Mouse (Mus musculus) cerebellum, adult 2 months (tissue): Measurements from ENCODE around the gene Mettl25. TPM values are rescaled to one million over a fixed set of nuclear protein-coding genes. Genes with fewer than 3 reads are reported as not detected.

Source experiments
- DNase-seq, 2 experiments: peaks; one replicate each; pipeline ENCODE4 v3.0.0; 2021
- H3K27ac ChIP-seq: fragments of 200-500 bp; 2 replicates; pipeline ENCODE4 v1.5.1; 2012; ENCODE audit warnings: low read length, control low read depth, inconsistent platforms; ENCODE audit not compliant: insufficient read depth
- H3K27me3 ChIP-seq: fragments of 200-500 bp; 2 replicates; pipeline ENCODE4 v1.6.1; 2012; ENCODE audit warnings: inconsistent platforms, mild to moderate bottlenecking, low read length, moderate library complexity; ENCODE audit not compliant: control insufficient read depth, insufficient read depth
- H3K4me1 ChIP-seq: fragments of 200-500 bp; 2 replicates; pipeline ENCODE4 v1.6.1; 2011; ENCODE audit warnings: low read length; ENCODE audit not compliant: control insufficient read depth, insufficient read depth
- H3K4me3 ChIP-seq: fragments of 200-500 bp; replicated peaks from 2 replicates; pipeline ENCODE3; 2011; ENCODE audit warnings: mild to moderate bottlenecking, low read depth, low read length, control low read depth; ENCODE audit not compliant: insufficient read depth
- CTCF ChIP-seq: fragments of 200-500 bp; IDR thresholded peaks from 2 replicates; pipeline ENCODE4 v1.5.1; 2011; ENCODE audit warnings: low read depth, mild to moderate bottlenecking, control low read depth, low read length, moderate library complexity, borderline replicate concordance; ENCODE audit not compliant: insufficient read depth
- POLR2A ChIP-seq: fragments of 200-500 bp; IDR thresholded peaks from 2 replicates; pipeline ENCODE4 v1.6.1; 2011; ENCODE audit warnings: low read length, control low read depth, borderline replicate concordance; ENCODE audit not compliant: insufficient read depth
- WGBS: fragments of 180-500 bp; shearing (Covaris S2); methylation state at CpG from one replicate; pipeline ENCODE4 v1.1.7; 2018; 5-methylcytosine and 5-hydroxymethylcytosine counted together
- polyA plus RNA-seq: library from polyadenylated mRNA; depleted of rRNA; stranded (reverse); fragments of >200 nt; gene quantifications from 2 replicates; pipeline ENCODE4 v1.2.3, GENCODE M21; 2012; rRNA removed

Mettl25 gene
- polyA plus RNA-seq, 1 experiment: 12.8 TPM

GRCm38 (mm10) chr10:105727798-105728197, 113.4 kb downstream of the Mettl25 start:
- no peaks in the 10 kb centered on the region for H3K27me3 ChIP-seq
- no peak for DNase-seq
- no peaks in the 10 kb centered on the region for H3K4me1 ChIP-seq
- H3K27ac ChIP-seq: no peak overlapping the region
- WGBS: 72% methylated on average over 2 of the region's 2 CpGs
- no peak for TF ChIP-seq CTCF
- no peak overlapping the region for H3K4me3 ChIP-seq

- Histone ChIP-seq H3K27me3 (no peaks in the 10 kb centered on the region), H3K4me3 (no peak overlapping the region), H3K4me1 (no peaks in the 10 kb centered on the region), H3K27ac (no peak overlapping the region)
- no peak for DNase-seq
- TF ChIP-seq CTCF: no peak
- no peak for TF ChIP-seq POLR2A
- 76% methylated on average over 6 of the region's 6 CpGs for WGBS
Observed at GRCm38 (mm10) chr10:105727353-105727752, 113.8 kb downstream of the Mettl25 start.

- peak in 1 of 2 experiments; percentile 21 for DNase-seq
- Histone ChIP-seq H3K27ac (no peak overlapping the region), H3K4me1 (no peaks in the 10 kb centered on the region), H3K27me3 (no peaks in the 10 kb centered on the region), H3K4me3 (no peak overlapping the region)
- TF ChIP-seq POLR2A (no peak), CTCF (peak; percentile 34; the same call in 1 of the 2 replicates)
- WGBS: 7% methylated on average over 6 of the region's 6 CpGs
Observed at GRCm38 (mm10) chr10:105714844-105715243, 126.3 kb downstream of the Mettl25 start.

- TF ChIP-seq CTCF (no peak), POLR2A (no peak)
- Histone ChIP-seq H3K27me3 (no peaks in the 10 kb centered on the region), H3K4me3 (no peak overlapping the region), H3K27ac (no peak overlapping the region), H3K4me1 (no peaks in the 10 kb centered on the region)
- WGBS: 74% methylated on average over 4 of the region's 4 CpGs
- DNase-seq: no peak
Observed at GRCm38 (mm10) chr10:105714366-105714765, 126.8 kb downstream of the Mettl25 start.

GRCm38 (mm10) chr10:105713222-105713621, 128.0 kb downstream of the Mettl25 start:
- Histone ChIP-seq H3K27me3 (no peaks in the 10 kb centered on the region), H3K27ac (no peak overlapping the region), H3K4me3 (no peak overlapping the region), H3K4me1 (no peaks in the 10 kb centered on the region)
- no peak for DNase-seq
- no peak for TF ChIP-seq POLR2A
- no peak for TF ChIP-seq CTCF
- 49% methylated on average over 5 of the region's 5 CpGs for WGBS

Other genes with a start within 250 kb of the Mettl25 start
- 25.3 and 27.4 TPM in 2 replicates for gene Ccdc59, start 313 bp downstream of the Mettl25 start, polyA plus RNA-seq